Mouse (Mus musculus): ENCODE data around the gene Ugt1a7c. TPM values are rescaled to one million over a fixed set of nuclear protein-coding genes. Genes with fewer than 3 reads are reported as not detected.
"Not testable (repeated sequence)": the region's sequence is repeated elsewhere in the genome, so short reads cannot be mapped to it uniquely, and the experiment has no call there.

Ugt1a7c gene
- polyA plus RNA-seq, 1 experiment from 2014 or later: 0.65 TPM

DNA sequence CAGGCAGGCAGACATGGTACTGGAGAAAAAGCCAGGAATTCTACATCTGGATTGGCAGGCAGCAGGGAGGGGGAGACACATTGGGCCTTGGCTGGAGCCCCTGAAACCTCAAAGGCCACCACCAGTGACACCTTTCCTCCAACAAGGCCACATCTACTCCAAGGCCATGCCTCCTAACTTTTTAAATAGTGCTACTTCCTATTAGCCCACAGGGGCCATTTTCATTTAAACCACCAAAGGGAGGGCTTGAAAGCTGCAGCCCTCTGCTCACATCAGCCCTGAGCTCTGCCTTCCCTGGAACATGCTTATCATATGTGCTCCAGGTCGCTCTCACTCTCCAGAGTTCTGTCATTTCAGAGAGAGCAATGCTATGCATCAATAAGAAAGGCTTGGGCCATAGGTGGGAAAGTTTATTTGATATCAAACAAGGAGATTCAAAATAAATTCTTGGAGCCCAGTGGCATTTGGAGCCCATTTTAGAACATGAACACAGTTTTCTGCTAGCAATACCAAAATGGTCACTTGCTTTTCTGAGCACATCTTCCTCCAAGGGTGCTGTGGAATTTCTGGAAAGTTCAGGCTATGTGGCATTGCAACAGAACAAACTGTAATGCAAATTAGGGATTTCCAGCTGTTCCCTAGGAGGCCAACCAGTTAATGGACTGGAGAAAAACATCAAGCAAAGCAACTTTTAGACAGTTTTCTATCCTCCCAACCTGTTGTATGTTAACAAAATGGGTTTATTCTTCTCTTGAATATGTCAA is 10.0 kb downstream of the Ugt1a7c start:
- WGBS: 83% methylated on average over 1 of the region's 1 CpGs
- DNase-seq (ENCODE audit: low spot score) (no peak), ATAC-seq (ENCODE audit: insufficient read depth, low FRiP score, low TSS enrichment) (no peak)
- Histone ChIP-seq H3K4me3 (ENCODE audit: low read depth, low read length) (no peak overlapping the region), H3K36me3 (ENCODE audit: control insufficient read depth, insufficient read depth, low read length) (no peaks in the 10 kb centered on the region), H3K4me1 (ENCODE audit: control insufficient read depth, insufficient read depth, low read length) (no peaks in the 10 kb centered on the region), H3K9ac (ENCODE audit: low read length) (no peak overlapping the region), H3K27me3 (ENCODE audit: control insufficient read depth, insufficient read depth, low read length) (no peaks in the 10 kb centered on the region), H3K4me2 (ENCODE audit: low read depth) (no peak overlapping the region), H3K27ac (ENCODE audit: low read depth, low read length) (no peak overlapping the region), H3K9me3 (ENCODE audit: control insufficient read depth, low read length) (no peaks in the 10 kb centered on the region)

GRCm38 (mm10) chr1:88105656-88106055 is 10.8 kb downstream of the Ugt1a7c start:
- Histone ChIP-seq H3K27ac (ENCODE audit: low read depth, low read length) (no peak overlapping the region), H3K4me1 (ENCODE audit: control insufficient read depth, insufficient read depth, low read length) (no peaks in the 10 kb centered on the region), H3K36me3 (ENCODE audit: control insufficient read depth, insufficient read depth, low read length) (no peaks in the 10 kb centered on the region), H3K9ac (ENCODE audit: low read length) (no peak overlapping the region), H3K4me2 (ENCODE audit: low read depth) (no peak overlapping the region), H3K27me3 (ENCODE audit: control insufficient read depth, insufficient read depth, low read length) (no peaks in the 10 kb centered on the region), H3K4me3 (ENCODE audit: low read depth, low read length) (no peak overlapping the region), H3K9me3 (ENCODE audit: control insufficient read depth, low read length) (no peaks in the 10 kb centered on the region)
- WGBS: 71% methylated on average over 2 of the region's 2 CpGs
- ATAC-seq (ENCODE audit: insufficient read depth, low FRiP score, low TSS enrichment) (no peak), DNase-seq (ENCODE audit: low spot score) (no peak)

DNA sequence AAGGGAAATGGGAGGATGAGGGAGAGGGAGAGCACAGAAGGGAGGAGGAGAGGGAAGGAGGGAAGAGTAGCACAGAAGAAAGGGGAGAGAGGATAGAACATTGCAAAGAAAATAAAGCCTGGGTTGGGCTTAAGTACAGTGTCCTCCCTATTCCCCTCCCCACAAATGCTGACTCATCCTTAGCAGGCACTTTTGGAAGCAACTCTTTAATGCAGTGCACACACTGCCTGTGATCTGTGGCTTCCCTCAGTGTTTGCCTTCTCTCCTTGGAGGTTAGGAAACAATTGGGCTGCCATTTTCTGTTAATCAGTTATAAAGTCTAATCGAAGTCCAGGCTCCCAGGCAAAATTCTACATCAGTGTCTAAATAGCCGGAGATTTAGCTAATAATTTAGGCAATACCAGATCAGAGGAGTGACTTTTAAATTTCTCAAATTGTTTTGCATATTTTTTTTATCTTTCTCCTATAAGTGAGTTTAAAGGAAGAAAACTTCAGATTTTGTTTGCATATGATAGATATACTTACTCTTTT is 14.2 kb downstream of the Ugt1a7c start:
- H3K9me3 ChIP-seq (ENCODE audit: control insufficient read depth, low read length); H3K27ac ChIP-seq (ENCODE audit: low read depth, low read length); H3K4me3 ChIP-seq (ENCODE audit: low read depth, low read length); ATAC-seq (ENCODE audit: insufficient read depth, low FRiP score, low TSS enrichment); H3K36me3 ChIP-seq (ENCODE audit: control insufficient read depth, insufficient read depth, low read length); DNase-seq (ENCODE audit: low spot score); H3K4me2 ChIP-seq (ENCODE audit: low read depth); H3K4me1 ChIP-seq (ENCODE audit: control insufficient read depth, insufficient read depth, low read length); H3K9ac ChIP-seq (ENCODE audit: low read length); H3K27me3 ChIP-seq (ENCODE audit: control insufficient read depth, insufficient read depth, low read length): not testable (repeated sequence)
- 83% methylated on average over 2 of the region's 2 CpGs for WGBS

- H3K4me2 ChIP-seq (ENCODE audit: low read depth); H3K9ac ChIP-seq (ENCODE audit: low read length); H3K9me3 ChIP-seq (ENCODE audit: control insufficient read depth, low read length); ATAC-seq (ENCODE audit: insufficient read depth, low FRiP score, low TSS enrichment); DNase-seq (ENCODE audit: low spot score); H3K27me3 ChIP-seq (ENCODE audit: control insufficient read depth, insufficient read depth, low read length); H3K36me3 ChIP-seq (ENCODE audit: control insufficient read depth, insufficient read depth, low read length); H3K27ac ChIP-seq (ENCODE audit: low read depth, low read length); H3K4me3 ChIP-seq (ENCODE audit: low read depth, low read length); H3K4me1 ChIP-seq (ENCODE audit: control insufficient read depth, insufficient read depth, low read length): not testable (repeated sequence)
- 83% methylated on average over 2 of the region's 2 CpGs for WGBS
Observed at GRCm38 (mm10) chr1:88109604-88110003, 14.7 kb downstream of the Ugt1a7c start.

DNA sequence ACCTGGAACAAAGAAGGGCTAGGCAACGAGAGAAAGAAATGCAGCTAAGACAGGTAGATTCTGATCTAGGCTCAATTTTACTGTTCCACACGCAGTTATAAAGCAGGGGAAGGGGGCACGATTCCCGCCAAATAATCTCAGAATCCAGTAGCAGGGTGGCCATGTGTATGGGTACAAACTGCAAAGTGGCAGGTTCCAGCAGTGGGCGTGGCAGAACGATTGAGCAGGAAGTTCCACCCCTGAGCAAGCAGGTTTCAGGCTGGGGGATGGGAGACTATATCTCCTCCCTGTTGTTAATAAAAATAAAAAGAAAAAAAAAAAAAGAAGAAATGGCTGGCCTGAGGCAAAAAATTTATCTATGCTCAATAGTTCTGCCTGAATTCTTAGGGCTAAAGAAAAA is 17.9 kb downstream of the Ugt1a7c start:
- ATAC-seq (ENCODE audit: insufficient read depth, low FRiP score, low TSS enrichment); H3K27ac ChIP-seq (ENCODE audit: low read depth, low read length); H3K4me1 ChIP-seq (ENCODE audit: control insufficient read depth, insufficient read depth, low read length); H3K36me3 ChIP-seq (ENCODE audit: control insufficient read depth, insufficient read depth, low read length); H3K9ac ChIP-seq (ENCODE audit: low read length); DNase-seq (ENCODE audit: low spot score); H3K9me3 ChIP-seq (ENCODE audit: control insufficient read depth, low read length); H3K27me3 ChIP-seq (ENCODE audit: control insufficient read depth, insufficient read depth, low read length); H3K4me3 ChIP-seq (ENCODE audit: low read depth, low read length); H3K4me2 ChIP-seq (ENCODE audit: low read depth): not testable (repeated sequence)
- 93% methylated on average over 6 of the region's 6 CpGs for WGBS

DNA sequence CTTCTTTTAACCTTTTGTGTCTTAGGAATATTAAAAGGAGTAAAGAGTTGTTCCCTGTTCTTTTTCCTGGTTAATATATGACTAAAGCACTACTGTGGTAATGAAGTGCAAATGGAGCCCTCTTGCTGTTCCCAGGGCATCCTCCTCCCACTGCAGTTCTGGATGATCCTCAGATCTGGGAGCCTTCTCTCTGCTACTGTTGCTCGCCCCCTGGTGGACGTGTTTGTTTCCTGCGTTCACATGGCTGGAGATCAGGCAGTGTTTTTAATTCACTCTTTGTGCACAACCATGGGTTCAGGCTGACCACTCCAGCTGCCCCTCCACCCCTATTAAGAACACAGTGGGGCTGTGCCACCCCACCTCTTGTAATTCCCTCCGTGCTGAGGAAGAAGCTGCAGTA is 25.7 kb downstream of the Ugt1a7c start:
- H3K27ac ChIP-seq (ENCODE audit: low read depth, low read length); H3K9me3 ChIP-seq (ENCODE audit: control insufficient read depth, low read length); H3K27me3 ChIP-seq (ENCODE audit: control insufficient read depth, insufficient read depth, low read length); H3K9ac ChIP-seq (ENCODE audit: low read length); H3K4me2 ChIP-seq (ENCODE audit: low read depth); H3K4me3 ChIP-seq (ENCODE audit: low read depth, low read length); DNase-seq (ENCODE audit: low spot score); H3K4me1 ChIP-seq (ENCODE audit: control insufficient read depth, insufficient read depth, low read length); H3K36me3 ChIP-seq (ENCODE audit: control insufficient read depth, insufficient read depth, low read length); ATAC-seq (ENCODE audit: insufficient read depth, low FRiP score, low TSS enrichment): not testable (repeated sequence)
- WGBS: 10% methylated on average over 4 of the region's 4 CpGs

GRCm38 (mm10) chr1:88121521-88121920 is 26.7 kb downstream of the Ugt1a7c start:
- H3K36me3 ChIP-seq (ENCODE audit: control insufficient read depth, insufficient read depth, low read length); ATAC-seq (ENCODE audit: insufficient read depth, low FRiP score, low TSS enrichment); H3K4me1 ChIP-seq (ENCODE audit: control insufficient read depth, insufficient read depth, low read length); H3K27me3 ChIP-seq (ENCODE audit: control insufficient read depth, insufficient read depth, low read length); H3K9me3 ChIP-seq (ENCODE audit: control insufficient read depth, low read length); H3K4me2 ChIP-seq (ENCODE audit: low read depth); H3K9ac ChIP-seq (ENCODE audit: low read length); H3K27ac ChIP-seq (ENCODE audit: low read depth, low read length); H3K4me3 ChIP-seq (ENCODE audit: low read depth, low read length); DNase-seq (ENCODE audit: low spot score): not testable (repeated sequence)
- WGBS: no CpG with 5 or more reads among the region's 1 CpGs

DNA sequence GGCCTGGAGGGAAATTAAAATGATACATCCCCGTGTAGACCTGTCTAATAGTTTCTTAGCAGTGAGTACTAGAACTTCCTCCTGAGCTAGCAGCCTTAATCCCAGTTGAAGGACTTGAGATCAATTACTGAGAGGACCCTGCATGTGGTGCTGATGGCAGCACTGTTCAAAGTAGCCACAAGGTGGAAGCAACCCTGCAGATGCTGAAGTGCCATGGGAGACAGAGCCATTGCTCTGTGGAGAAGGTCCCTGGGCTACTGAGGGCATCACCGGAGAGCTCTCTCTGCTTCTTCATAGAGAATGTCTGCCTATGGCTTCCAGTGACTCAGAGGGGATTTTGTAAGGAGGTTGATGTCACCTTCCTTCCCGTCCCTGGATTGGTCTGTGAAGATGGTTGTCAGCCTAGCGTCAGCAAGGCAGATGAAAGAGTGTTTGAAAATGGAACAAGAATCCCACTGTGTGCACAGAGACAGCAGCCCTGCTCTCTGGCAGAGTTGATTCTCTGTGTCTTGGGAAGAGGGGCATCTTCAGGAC is 31.0 kb downstream of the Ugt1a7c start:
- not testable (repeated sequence) for H3K36me3 ChIP-seq (ENCODE audit: control insufficient read depth, insufficient read depth, low read length); H3K9ac ChIP-seq (ENCODE audit: low read length); H3K4me1 ChIP-seq (ENCODE audit: control insufficient read depth, insufficient read depth, low read length); H3K4me2 ChIP-seq (ENCODE audit: low read depth); DNase-seq (ENCODE audit: low spot score); H3K27ac ChIP-seq (ENCODE audit: low read depth, low read length); H3K27me3 ChIP-seq (ENCODE audit: control insufficient read depth, insufficient read depth, low read length); H3K9me3 ChIP-seq (ENCODE audit: control insufficient read depth, low read length); H3K4me3 ChIP-seq (ENCODE audit: low read depth, low read length); ATAC-seq (ENCODE audit: insufficient read depth, low FRiP score, low TSS enrichment)
- 83% methylated on average over 3 of the region's 4 CpGs for WGBS

GRCm38 (mm10) chr1:88129091-88129490 is 34.2 kb downstream of the Ugt1a7c start:
- DNase-seq (ENCODE audit: low spot score); H3K9me3 ChIP-seq (ENCODE audit: control insufficient read depth, low read length); ATAC-seq (ENCODE audit: insufficient read depth, low FRiP score, low TSS enrichment): not testable (repeated sequence)

More at GRCm38 (mm10) chr1:88129091-88129490, 34.2 kb downstream of the Ugt1a7c start:
- H3K4me2 ChIP-seq (ENCODE audit: low read depth); H3K27ac ChIP-seq (ENCODE audit: low read depth, low read length); H3K4me3 ChIP-seq (ENCODE audit: low read depth, low read length); H3K27me3 ChIP-seq (ENCODE audit: control insufficient read depth, insufficient read depth, low read length); H3K9ac ChIP-seq (ENCODE audit: low read length); H3K36me3 ChIP-seq (ENCODE audit: control insufficient read depth, insufficient read depth, low read length); H3K4me1 ChIP-seq (ENCODE audit: control insufficient read depth, insufficient read depth, low read length): not testable (repeated sequence)
- WGBS: 97% methylated on average over 2 of the region's 2 CpGs
